Mouse (Mus musculus): ENCODE results near the gene Gm49425.
A peak's percentile ranks its signal among the peaks of the same experiment; 100 is the strongest.
"Not testable (repeated sequence)": the region's sequence is repeated elsewhere in the genome, so short reads cannot be mapped to it uniquely, and the experiment has no call there.

Gm49425 gene

DNA sequence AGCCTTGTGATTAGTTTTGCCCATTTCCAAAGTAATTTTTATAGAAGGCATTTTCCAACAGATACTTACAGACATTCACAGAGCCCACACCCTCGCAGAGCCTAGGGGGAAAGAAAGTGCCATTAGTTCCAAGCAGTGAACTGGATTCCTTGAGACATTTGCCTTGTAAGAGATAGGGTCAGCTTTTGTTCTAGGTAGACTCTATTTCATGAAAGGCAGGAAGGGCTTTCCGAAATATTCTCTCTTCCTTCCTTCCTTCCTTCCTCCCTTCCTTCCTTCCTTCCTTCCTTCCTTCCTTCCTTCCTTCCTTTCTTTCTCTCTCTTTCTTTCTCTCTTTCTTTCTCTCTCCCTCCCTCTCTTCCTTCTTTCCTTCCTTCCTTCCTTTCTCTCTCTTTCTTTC lies at the start of gene Gm49425:
Gm49425 (minus strand) TSS at position 101 of the 400 bp plus-strand sequence.
- not testable (repeated sequence) for DNase-seq (ENCODE audit: low spot score)

DNA sequence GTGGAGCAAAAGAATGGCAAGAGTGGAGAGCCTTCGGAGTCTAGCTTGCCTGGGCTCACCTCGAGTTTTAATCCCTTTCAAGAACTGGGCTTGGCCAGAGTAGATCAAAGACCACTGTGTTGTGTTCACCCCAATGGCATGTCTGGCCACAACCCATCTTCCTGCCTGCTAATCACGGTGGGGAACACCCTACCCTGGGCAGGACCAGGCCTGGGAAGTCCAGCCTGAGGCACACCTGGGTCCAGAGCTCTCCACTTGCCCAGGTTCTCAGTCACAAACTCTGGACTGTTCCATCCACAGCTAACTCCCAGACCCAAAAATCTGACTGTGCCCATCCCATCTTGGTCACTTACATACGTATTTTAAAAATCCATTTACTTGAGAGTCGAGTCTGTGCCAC lies 45.8 kb upstream of the Gm49425 start, which contains the start of gene Krt90:
Krt90 (minus strand) TSS at position 101 of the 400 bp plus-strand sequence.
- DNase-seq (ENCODE audit: low spot score) = no peak

DNA sequence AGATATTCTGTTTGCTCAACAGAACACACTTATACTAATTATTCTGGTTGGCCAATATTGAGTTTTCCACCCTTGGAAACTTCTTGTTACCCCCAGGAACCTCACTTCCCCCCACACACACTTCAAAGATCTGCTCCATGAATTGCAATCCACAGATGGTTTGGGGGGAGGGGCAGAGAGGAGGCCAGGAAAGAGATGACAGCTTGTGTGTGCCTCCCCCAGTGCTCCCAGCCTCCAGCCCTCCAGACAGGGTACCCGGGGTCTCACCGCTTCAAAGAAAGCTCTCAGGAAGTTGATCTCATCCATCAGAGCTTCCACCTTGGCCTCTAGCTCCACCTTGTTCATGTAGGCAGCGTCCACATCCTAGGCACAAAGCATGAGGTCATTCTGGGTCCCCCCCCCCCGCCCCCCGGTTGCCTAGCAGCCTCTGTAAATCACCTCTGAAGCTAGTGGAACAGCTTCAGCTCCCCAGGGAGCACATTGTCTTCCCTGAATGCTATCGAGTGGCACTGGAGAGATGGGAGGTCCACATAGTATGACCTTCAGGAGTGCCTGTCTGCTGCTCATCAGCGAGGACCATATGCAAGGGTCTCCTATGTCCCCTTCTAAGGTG lies 41.1 kb upstream of the Gm49425 start:
- DNase-seq (ENCODE audit: low spot score) = no peak

DNA sequence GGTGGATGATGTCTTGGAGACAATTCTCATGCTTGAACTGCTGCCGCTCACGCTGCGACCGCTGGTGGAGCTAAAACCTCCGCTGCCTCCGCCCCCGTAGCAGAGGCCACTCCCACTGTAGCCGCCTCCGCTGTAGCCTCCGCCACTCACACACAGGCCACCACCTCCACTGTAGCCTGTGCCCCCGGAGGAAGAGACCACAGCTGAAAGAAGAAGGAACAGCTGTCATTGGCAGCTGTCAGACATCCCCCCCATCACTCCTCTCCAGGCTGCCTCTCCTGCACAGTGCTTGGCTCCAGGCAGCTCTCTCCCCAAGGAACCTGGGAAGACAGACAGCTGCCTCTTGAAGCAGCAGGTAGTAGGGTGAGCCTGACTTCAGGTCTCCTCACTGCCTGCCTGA lies 36.1 kb upstream of the Gm49425 start:
- no peak for DNase-seq (ENCODE audit: low spot score)

DNA sequence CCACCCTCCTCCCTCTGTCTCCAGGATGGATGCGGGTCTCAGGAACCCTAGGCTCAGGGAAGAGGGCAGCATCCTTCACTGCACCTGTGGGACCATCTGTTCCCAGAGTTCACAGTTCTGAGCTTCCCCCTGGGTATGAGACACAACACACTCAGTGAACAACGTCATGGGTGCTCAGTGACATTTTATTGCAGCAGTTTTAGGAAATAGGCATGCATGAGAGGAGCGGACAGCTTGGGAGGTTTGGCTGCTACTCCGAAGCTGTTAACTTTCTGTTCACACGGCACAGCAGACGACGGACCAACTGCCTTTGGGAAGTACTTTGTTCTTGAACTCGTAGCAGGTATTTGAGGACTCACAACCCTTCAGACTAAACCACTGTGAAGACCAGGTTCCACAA lies 35.1 kb upstream of the Gm49425 start:
- DNase-seq (ENCODE audit: low spot score) = no peak

DNA sequence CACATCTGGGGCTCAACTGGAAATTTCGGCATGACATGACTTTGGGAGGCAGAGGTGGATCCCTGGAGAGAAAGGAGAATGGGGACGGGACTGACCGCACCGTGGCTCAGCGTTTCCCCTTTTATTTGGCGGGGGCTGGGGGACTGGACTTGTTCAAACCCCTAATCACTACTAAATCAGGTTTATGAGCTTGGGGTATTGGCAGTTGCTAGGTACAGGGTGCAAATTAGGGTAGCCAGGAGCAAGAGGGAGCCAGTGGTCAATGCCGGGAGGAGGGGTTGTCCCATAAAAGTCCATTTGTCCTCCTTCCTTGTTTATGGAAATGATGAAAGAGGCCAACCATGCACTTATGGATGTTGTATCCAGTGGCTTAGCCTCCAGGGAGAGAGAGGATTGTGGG lies 33.5 kb upstream of the Gm49425 start, which contains the start of gene Krt82:
Krt82 (minus strand) TSS at position 101 of the 400 bp plus-strand sequence.
- DNase-seq (ENCODE audit: low spot score) = no peak

DNA sequence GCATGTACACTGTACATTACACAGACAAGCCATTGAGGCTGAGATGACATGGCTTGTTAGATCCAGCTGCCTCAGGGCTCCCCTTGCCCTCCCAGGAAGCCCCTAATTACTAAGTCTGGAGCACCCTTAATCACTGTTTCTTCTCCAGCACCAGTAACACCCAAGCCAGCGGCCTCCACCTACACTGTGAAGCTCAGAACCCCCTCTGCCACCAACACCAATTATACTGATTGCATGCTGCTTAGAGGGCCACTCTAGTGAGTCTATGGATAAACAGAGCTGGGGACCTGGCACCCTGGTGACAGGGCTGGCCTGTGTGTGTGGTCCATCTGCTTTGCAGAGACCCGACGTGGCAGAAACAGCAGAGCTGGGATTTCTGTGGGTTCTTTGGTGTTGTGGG lies 27.4 kb upstream of the Gm49425 start:
- no peak for DNase-seq (ENCODE audit: low spot score)

DNA sequence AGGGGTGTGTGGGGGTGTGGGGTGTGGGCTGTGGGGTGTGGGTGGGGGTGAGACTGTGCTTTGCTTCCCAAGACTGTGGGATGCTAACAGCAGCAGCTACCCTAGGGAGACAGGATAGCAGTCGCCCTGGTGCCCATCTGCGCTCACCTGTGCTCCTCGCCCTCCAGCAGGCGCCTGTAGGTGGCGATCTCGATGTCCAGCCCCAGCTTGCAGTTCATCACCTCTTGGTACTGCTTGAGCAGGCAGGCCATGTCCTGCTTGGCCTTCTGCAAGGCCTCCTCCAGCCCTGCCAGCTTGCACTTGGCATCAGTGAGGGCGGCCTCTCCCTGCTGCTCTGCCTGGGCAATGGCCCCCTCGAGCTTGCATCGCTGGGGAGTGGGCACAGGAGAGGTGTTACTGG lies 25.5 kb upstream of the Gm49425 start:
- DNase-seq (ENCODE audit: low spot score) = no peak

DNA sequence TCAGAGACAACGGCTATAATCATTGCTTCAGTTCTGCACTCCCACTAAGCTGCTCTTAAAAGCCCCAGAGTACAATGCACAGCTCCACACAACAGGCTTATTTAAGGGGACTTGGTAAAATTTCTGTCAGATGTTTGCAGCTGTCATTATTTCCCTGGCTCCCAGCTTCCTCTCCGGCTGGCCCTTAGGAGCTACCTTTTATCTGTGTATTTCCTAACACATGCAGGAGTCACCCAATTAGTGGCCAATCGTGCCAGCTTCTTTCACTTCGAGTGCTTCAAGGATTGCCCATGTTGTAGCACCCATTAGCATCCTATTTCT lies 21.5 kb upstream of the Gm49425 start:
- no peak for DNase-seq (ENCODE audit: low spot score)

DNA sequence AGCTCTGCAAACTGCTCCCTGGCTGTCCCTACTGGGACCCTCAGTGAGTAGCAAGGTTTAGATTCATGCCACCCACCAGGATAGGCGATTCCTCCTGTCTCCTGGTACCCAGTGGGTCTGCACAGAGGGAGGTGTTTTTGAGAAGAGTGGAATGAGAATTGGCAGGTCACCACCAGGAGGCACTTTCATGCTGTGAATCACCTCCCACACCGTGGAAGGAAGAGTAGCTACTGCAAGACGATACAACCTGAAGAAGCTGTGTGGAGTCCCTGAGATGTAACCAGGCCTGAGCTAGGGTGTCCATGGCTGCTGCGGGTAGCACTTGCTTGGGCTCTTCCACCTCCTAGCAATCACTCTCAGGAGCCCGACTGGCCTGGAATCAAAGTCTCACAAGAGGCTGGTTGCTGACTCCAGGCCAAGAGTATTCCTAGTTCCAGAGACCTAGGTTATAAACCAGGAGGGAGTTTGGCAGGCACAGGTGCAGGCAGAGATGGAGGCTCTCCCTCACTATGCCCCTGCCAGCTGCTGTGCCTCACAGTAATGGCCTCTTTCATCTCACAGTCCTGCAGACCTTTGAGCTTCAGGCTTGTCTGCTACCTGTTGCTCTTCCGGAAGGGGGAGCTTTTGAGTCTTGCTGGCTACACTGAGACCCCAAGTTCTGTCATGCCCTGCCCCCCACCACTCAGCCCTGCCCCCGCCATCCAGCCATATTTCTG lies 21.0 kb upstream of the Gm49425 start:
- DNase-seq (ENCODE audit: low spot score) = no peak

DNA sequence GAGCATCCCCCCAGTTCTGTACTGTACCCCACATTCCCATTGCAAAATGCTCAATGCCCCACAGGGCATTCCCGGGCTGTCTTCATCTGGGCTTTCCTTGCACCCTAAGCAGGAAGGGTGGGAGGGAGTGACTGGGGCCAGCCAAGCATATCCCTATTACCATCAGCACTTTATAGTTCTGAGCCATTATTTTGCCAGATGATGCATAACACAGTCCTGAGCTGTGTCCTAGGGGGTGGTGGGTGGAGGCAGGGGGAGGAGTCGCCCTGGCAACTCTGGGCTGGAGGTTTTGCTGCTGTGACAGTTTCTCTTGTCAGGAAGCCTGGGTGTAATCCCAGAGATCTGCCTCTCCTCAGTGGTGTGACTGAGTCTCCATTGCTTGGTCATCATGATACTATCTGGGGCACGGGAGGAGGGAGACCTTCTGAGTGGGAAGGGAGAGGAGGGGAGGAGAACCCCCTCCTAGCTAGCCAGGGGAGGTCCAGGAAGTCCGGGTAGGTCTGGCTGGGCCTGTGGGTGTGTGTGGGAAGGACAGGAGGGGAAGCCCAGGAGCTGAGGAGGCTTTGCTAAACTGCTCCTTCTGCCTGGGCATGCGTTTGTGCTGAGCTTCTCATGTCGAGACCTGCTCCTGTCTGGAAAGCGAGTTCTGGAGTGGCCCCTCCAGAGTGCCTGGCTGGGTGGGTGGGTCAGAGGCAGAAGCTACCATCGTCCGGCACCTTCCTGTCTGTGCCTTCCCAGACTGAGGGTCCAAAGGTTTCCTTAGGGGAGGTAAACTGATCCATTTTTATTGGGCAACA lies 19.2 kb upstream of the Gm49425 start:
- no peak for DNase-seq (ENCODE audit: low spot score)

DNA sequence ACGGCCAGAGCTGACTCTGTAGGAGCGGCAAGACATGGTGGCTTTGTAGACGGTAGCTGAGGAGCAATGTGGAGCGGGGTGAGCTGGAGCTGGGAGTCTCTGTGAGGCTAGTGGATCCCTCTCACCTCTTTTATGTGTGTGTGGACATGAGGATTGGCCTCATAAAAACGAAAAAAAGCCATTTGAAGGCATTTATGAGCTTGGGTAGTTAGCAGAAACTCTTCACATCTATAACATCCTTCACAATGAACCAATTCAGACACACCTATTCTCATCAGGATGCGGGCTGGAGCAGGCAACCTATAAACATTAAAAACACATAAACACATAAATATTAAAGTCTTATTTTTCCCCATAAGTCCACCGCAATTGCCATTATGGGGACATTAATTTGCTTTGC lies 15.7 kb upstream of the Gm49425 start, which contains the start of gene Krt84:
Krt84 (minus strand) TSS at position 101 of the 400 bp plus-strand sequence.
- no peak for DNase-seq (ENCODE audit: low spot score)

DNA sequence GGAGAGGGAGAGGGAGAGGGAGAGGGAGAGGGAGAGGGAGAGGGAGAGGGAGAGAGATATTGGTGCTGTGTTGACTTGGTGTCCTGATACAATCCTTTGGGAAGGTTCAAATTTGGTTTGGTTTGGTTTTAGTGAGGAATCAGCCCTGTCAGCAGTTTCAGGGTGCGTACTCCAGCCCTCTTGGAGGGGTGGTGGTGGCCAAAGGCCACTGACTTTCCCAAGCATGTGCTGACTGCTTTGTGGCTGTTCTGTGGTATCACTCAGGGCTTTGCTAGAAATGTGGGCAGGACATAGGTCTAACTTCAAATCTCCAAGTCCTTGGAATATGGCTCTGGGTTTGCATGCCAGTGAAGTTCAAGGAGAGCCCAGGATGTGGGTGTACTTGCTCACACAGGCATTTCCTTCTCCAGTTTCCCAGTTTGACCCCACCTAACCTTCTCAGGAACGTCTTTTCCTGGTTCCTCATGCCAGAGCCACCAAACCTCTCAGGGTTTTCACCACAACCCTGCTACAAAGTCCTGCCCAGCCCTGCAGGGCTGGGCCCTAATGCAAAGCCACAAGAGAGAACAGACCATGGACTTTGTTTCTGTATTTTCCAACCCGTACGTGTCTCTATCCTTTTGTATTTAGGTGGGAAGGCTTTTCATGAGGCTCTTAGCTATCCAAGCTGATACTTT lies 5.6 kb upstream of the Gm49425 start:
- no peak for DNase-seq (ENCODE audit: low spot score)

DNA sequence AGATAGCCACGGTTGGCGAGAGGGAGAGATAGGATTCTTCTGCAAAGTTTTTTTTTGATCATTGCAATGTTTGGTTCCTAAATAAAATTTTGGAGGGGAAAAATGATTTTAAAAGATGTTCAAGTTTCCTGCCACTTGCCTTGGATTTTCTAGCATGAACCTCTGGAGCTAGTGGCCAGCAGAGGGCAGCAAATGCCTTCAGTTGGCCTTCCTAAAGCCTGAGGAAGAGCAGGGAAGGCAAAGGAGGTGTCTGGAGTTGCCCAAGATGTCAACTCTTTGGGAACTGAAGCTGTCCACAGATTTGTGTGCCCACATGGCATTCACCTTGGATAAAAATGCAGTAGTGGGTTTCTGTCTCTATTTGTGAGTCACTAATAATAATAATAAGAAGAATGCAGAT lies 2.7 kb upstream of the Gm49425 start:
- peak; percentile 36 for DNase-seq (ENCODE audit: low spot score)

DNA sequence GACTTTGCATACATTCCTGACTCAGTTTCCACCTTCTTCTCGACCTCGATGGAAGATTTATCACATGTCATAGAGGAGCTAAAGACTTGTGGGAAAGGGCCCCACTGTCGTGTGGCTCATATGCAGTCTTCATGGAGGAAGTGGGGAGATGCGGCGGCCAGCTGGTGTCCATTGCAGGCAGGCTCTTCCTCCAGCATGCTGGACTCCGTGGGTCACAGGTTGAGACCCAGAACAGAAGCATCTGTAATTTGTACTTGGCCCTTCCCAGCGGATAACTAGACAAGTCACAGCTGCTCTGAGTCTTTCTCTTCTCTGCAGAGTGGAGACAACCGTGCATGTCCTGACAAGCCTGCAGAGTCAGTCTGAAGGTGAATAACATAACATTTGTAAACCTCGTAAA lies 8.8 kb downstream of the Gm49425 start:
- DNase-seq (ENCODE audit: low spot score) = no peak

DNA sequence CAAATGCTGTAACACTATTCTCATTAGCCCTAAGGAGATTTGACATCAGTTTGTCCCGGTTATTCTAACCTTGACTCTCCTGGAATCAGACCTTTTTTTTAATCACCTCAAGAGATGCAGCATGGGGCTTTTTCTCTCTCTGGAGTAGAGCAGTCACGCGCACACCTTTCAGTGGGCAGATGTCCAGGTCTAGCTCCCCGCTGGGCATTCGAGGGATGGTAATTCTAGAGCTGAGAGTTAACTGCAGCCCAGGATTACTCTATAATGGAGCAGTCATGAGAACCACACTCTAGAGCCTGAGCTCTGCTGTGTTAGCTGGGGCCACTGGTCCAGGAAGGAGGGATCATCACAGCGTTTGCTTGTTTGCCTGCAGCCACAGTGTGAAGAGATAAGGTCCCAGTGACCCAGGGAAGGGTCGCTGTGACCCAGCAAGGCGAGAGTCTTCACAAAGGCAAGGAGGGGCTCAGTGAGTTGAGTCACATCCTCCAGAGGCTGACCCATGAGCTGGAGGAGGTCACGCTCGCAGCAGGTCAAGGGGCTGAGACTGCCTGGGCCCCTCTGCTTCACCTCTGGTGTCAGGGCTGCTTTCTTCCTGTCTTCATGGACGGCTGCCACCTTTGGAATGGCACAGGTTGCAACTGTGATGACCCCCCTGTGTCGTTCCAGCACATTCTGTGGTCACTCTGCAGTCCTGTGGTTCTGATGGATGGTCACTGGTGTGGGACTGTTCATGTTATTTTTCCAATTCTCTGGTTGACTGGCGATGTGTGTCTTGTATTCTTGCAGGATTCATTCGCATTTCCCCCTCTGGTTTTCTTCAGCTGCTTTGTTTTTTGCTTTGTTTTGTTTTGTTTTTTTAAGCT lies 9.9 kb downstream of the Gm49425 start:
- DNase-seq (ENCODE audit: low spot score) = no peak

DNA sequence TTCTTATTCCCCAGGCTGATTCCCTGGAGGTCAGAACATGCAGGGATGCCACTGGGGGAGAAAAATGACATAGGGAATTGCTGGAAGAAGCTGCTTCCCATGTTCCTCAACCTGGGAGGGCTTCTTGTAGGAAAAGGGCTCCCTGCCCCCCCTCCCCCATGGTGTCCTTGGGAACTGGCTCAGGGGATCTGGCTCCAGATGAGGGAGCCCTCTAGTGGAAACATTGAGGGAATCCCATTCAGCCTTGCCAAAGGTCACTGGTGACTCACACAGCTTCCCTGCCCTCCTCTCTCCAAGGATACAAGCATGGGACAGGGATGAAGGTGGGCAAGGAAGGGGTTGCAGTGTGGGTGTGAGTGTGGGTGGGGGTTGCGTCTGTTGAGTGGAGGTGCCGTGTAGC lies 19.9 kb downstream of the Gm49425 start:
- DNase-seq (ENCODE audit: low spot score) = no peak

DNA sequence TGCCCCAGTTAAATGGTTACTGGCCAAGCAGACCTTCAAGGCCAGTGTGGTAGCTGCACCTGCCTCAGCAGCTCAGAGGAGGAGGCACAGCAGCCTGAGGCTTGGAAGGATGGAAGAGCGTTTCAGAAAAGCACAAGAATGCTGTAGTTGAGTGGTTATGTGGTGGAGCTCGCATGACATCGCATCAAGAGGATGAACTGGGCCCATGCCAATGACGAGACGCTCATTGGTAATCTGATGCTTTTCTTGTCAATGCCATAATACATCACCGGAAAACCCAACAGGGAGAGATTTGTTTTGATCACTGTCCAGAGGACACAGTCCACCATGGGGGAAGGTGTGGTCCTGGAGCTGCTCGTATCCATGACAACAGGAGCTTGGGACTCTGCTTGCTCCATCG lies 21.8 kb downstream of the Gm49425 start:
- no peak for DNase-seq (ENCODE audit: low spot score)

DNA sequence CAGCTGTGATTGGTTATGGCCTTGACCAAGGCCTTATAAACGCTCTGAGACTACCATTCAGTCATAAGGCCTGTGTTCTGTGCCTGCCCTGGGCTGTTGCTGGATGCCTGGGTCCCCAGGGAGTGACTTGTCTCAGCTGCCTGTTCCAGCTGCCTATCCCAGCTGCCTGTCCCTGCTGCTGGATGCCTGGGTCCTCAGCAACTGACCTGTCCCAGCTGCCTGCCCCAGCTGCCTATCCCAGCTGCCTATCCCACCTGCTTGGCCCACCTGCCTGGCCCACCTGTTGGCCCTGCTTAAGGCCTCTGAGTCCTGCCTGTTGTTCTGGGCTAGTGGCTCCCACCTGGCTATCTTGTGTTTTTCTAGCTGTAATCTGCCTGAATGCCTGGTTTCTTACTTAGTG lies 22.9 kb downstream of the Gm49425 start:
- DNase-seq (ENCODE audit: low spot score) = no peak

DNA sequence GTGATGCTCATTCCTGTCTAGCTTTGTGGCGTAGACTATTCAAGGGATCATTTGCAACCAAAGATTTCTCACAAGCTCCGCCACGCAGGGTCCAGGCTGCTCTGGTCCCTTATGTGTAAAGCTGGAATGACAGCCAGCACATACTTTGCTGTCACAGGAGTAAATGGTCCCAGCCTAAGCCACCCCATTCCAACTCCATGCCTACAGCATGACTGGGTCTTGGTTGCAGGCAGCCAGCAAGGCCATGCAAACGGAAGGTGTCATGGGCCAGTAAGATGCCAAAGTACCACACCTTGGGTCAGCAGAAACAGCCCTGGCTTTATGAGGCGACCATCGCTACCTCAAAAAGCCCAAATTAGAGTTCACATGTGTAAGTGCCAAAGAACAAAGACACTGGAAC lies 23.3 kb downstream of the Gm49425 start:
- DNase-seq (ENCODE audit: low spot score) = no peak

DNA sequence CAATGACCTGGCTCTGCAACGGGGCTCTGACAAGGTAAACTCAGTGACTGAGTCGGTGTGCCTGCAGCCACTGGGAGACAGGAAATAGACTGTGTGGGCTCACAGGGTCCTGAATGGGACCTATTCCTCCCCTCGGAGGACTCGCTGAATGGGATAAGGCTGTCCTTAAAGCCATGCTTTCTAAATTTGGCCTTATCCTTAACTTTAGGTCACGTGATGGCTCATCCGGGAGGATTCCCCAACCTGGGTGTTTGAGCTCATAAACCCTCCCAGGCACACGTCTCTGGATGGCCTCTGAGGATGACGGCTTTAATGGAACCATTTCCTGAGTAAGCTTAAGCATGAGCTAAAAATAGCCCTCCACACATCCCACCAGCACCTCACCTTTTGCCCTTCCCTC lies 24.3 kb downstream of the Gm49425 start:
- DNase-seq (ENCODE audit: low spot score) = no peak

DNA sequence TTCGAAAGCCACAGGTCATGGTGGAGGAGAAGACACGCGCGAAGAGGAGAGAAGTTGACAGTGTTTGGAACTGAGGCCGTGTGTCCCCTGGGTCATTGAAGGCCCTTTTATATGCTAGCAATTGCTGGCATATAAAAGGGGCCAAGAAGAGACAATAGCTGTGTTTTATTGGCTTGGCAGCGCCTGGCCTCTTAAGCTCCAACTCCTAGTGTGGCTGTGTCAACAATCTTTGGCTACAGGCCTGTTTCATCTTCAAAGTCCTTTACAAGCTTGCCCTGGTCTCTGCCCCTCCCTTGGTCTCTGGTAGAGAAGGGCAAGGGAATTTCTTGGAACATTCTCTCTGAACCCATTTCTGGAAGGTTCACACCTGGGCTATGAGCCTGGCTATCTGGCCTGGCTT lies 25.6 kb downstream of the Gm49425 start, which contains the start of gene Krt83:
Krt83 (minus strand) TSS at position 82 of the 400 bp plus-strand sequence.
- DNase-seq (ENCODE audit: low spot score) = no peak
